Mouse (Mus musculus): ENCODE results near the gene Gm8050.
"Not testable (repeated sequence)": the region's sequence is repeated elsewhere in the genome, so short reads cannot be mapped to it uniquely, and the experiment has no call there.

Gm8050 gene

DNA sequence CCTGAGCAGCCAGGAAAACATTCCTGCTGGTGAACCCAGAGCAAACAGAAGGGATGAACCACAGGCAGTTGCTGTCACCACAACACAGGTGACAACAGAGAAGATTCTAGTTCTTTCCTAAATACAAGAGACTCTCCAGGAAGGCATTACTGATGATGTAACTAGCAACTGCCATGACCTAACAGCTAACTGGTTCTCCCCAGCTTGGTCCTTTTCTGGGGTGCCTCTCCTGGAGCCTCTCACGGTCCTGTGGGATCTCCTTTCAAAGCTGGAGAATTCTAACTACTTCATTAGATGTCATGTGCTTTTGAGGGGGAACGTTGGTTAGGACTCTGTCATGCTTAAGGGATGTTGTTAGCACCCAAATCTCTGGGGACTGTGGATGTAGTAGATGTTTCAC is at the start of gene Gm8050:
Gm8050 (minus strand) TSS at position 101 of the 400 bp plus-strand sequence.
- not testable (repeated sequence) for DNase-seq (ENCODE audit: low read depth in 2 of 2, low spot score in 2 of 2)

DNA sequence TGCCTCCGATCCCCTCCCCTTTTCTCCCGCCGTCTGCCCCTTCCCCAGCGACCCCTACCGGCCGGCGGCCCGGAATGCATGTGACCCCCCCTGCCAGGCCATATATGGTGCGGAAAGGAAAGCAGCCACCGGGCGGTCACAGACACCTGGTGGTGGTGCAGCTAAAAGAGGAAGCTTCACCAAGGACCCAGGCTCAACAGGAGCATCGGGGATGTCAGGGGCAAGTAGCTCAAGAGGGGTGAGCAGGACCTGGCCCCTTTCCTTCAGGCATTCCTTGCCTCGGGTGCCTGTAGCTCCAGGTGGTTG is 37.1 kb upstream of the Gm8050 start:
- not testable (repeated sequence) for DNase-seq (ENCODE audit: low read depth in 2 of 2, low spot score in 2 of 2)

DNA sequence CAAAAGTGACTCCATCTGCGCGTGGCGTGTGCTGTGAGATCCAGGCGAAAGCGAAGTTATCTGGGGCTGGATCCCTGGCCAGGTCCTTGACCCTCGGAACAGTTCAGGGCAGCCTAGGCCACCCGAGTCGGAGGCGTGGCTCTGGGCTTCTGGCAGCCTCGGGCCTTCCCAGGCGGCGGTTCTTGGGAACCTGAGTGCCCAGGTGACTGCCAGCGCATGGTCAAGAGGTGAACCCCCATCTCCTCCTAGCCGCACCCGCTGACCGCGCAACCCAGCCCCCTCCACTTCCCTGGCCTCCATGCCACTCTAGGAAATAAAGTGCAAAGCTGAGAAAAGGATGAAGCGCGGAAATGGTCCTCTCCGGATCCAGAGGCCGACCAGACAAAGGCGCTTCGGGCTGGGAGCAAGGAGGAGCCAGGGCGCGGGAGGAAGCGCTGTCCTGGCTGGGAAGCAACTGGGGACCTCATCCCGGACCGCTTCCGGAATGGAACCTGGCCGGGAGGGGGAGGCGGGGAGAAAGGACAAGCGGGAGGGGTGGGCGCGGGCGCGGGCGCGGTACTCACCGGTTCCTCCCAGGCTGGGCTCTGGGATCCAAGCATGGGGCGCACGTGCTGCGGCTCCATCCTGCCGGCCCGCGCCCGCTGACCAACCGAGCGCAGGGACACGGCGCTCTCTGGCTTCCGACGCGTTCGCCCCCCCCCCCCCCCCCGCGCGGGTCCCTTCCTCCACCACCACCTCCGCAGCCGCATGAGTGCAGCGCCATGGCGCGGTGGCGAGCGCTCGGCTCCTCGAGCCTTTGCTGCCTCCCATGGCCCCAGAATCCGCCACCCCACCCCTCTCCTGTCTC is 36.6 kb upstream of the Gm8050 start:
- not testable (repeated sequence) for DNase-seq (ENCODE audit: low read depth in 2 of 2, low spot score in 2 of 2)

DNA sequence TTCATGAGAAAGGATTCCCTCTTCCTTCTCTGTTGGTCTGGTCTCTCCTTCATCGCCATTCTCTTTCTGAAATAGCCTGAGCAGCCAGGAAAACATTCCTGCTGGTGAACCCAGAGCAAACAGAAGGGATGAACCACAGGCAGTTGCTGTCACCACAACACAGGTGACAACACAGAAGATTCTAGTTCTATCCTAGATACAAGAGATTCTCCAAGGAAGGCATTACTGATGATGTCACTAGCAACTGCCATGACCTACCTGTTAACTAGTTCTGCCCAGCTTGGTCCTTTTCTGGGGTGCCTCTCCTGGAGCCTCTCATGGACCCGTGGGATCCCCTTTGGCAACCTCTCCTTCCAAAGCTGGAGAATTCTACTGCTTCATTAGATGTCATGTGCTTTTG is 22.2 kb upstream of the Gm8050 start, which contains the start of gene Gm3636:
Gm3636 (minus strand) TSS at position 101 of the 400 bp plus-strand sequence.
- not testable (repeated sequence) for DNase-seq (ENCODE audit: low read depth in 2 of 2, low spot score in 2 of 2)

DNA sequence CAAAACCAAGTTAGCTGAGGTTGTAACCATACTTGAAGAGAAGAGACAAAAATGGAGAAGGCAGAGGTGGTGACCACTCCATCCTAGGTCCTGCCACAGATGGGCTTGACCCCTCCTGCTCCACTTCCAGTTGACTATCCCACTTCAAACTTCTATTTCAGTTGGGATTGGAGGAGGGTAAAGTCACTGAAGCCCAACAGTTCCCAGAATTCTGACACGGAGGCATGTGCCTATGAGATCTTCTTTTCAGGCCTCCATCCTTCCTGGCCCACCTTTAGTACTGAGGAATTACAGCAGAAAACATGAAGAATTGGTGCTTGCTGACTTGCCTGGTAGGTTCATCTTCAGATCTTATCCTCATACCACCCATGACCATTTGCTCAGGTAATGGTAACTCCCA is 36.0 kb downstream of the Gm8050 start, which contains the start of gene Gm10251:
Gm10251 (minus strand) TSS at position 101 of the 400 bp plus-strand sequence.
- DNase-seq (ENCODE audit: low read depth in 2 of 2, low spot score in 2 of 2) = not testable (repeated sequence)
